Mouse (Mus musculus) liver, postnatal 0 days (tissue): Measurements from ENCODE around the gene Lcmt1.

ENCODE experiments used
- CTCF ChIP-seq: sonication (generic); IDR thresholded peaks from 2 replicates; pipeline ENCODE4 v1.5.1; 2016; ENCODE audit warnings: antibody characterized with exemption, low read depth
- EP300 ChIP-seq: IDR thresholded peaks from 2 replicates; pipeline ENCODE4 v1.6.1; 2016; ENCODE audit warnings: antibody characterized with exemption, low read depth, mild to moderate bottlenecking

DNA sequence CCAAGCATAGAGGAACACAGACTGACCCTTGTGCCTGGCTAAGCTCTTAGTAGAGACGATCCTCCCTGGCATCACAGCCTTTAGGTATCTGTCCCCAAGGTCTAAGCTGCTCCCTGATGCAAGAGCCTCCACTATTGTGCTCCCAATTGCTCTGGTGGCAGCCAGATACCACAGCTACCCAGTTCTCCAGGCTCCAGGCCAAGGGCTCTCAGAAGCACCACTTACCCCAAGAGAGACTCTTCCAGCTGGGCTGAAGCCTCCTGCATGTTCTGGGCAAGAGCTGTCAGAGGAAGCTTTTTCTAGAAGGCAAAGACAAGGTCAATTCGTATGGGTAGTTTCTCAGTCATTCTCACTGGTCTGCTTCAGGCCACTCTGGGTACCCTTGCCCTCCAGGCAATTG is 46.2 kb upstream of the Lcmt1 start:
- TF ChIP-seq EP300 (no peak), CTCF (no peak)
